Mouse (Mus musculus) retina, embryonic 14.5 days (tissue): ENCODE data around the gene Spaca3.

Experiments used
- DNase-seq: peaks from one replicate; pipeline ENCODE4 v3.0.0-alpha.2; 2015; ENCODE audit warnings: low spot score

Gene Spaca3

GRCm38 (mm10) chr11:80858065-80858464, at the start of gene Spaca3:
Spaca3 (plus strand) TSS chr11:80858365.
- DNase-seq: no peak

GRCm38 (mm10) chr11:80808551-80809070, 49.6 kb upstream of the Spaca3 start:
- peak; percentile 42 for DNase-seq

- DNase-seq: no peak
Observed at GRCm38 (mm10) chr11:80809666-80809992, 48.5 kb upstream of the Spaca3 start.

DNA sequence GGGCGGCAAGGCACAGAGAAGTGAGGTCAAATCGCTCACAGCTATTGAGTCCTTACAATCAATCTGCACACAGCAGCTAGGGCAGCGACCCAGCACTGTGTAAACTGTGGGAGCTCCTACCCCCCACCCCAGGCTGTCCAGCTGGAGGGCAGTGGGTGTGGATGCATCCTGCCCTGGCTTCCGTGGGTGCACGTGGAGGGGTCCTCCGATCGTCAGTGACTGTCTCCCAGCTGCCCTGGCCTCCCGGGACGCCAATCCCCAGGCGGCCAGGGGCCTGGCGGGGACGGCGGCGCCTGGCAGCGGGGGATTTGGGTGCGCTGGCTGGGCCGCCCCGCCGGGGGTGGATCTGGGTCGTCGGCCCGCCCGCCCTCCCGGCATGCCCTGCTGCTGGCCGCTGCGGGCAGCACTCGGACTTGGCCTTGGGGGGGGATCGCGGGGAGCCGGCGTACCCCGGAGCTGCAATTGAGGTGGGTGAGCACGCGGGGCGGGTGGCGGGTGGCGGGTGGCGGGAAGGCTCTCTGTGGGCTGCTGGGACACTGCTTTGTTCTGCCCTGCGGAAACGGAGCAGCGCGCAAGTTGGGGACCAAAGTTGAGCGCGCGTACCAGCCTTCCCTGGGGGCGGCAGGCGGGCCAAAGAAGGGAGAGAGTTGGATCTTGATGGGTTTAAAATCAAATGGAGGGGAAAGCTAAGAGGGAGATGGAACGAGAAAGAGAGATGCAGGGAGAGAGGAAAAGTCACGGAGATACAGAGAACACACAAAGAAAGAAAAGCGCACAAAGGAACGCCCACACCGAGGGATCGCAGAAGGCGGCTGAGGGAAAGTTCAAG, 48.0 kb upstream of the Spaca3 start, which contains the start of gene Tmem98:
TSS of gene Tmem98 (plus strand) at position 183 of the 829 bp plus-strand sequence.
- DNase-seq: peak; percentile 64

DNA sequence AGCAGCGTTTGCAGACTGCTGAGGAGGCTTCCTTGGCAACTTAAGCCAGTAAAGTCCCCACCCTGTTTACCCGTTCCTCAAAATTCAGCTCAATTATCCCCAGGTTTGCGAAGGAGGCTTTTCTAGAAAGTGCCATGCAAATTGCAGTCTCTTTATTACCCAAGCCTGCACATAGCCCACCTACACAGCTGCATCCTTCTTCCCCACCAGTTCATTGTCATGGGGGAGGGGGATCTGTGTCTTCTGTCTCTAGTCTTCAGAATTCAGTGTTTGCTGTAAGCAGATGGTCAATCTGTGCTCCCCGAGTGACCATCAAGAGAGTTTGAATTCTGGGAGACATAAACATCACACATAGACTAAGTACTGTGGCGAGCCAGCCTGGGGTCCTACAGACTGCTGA, 47.0 kb upstream of the Spaca3 start:
- peak; percentile 35 for DNase-seq

DNA sequence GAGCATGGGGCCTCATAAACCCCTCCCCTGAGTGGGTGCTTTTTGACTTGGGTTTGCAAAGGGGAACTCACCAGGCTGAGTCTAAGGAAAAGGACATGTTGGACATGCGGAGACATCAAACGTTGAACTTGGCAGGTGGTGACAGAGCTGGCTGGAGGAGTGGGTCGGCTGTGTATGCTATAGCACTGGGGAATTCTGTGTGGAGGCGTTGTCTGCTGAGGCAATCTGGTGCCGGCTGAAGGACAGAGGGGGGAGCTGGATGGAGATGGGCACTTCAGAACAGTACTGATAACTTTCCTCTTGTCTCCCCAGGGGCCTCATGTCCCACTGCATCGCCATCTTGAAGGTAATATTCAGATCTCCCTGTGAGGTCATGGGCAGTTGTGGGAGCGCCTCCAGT, 42.8 kb upstream of the Spaca3 start:
- DNase-seq: no peak

- peak; percentile 88 for DNase-seq
Observed at GRCm38 (mm10) chr11:80818060-80818697, 40.0 kb upstream of the Spaca3 start.

GRCm38 (mm10) chr11:80820085-80820484, 38.1 kb upstream of the Spaca3 start:
- DNase-seq: no peak

GRCm38 (mm10) chr11:80821296-80821695, 36.9 kb upstream of the Spaca3 start:
- no peak for DNase-seq

DNA sequence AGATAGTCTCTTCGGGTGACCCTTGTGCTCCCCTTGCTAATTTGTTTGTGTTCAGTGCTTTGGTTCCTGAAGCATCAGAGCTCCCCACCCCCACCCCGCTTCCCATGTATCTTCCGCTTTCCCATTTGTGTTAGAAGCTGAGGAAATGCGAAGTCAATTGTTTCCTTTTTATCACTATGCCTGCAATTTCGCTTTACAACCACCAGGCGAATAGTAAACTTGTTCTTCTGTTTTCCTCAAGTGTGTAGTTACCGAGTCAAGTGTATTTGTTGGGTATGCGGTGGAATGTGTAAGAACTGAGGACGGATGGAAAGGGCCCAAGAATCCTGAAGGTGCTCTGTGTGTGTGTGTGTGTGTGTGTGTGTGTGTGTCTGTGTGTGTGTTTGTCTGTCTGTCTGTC, 36.4 kb upstream of the Spaca3 start:
- DNase-seq: no peak

- DNase-seq: no peak
Observed at GRCm38 (mm10) chr11:80835395-80835794, 22.8 kb upstream of the Spaca3 start.

- DNase-seq: no peak
Observed at GRCm38 (mm10) chr11:80835841-80836240, 22.3 kb upstream of the Spaca3 start.

- no peak for DNase-seq
Observed at GRCm38 (mm10) chr11:80838724-80839123, 19.4 kb upstream of the Spaca3 start.

DNA sequence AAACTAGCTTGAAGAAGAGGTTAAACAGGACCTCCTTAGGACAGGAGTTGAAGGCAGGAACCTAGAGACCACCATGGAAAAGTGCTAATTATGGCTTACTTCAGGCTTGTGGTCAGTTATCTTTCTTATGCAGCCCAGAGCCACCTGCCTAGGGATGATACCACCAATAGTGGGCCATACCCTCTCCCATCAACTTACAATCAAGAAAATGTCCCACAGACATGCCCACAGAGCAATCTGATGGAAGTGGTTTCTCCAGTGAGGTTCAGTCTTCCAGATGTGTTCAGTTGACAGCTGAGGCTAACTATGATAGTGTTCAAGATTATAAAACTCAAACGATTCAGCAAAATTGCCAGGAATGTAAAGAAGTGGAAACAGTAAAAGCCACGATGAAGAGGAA, 14.7 kb upstream of the Spaca3 start:
- DNase-seq: no peak

- DNase-seq: no peak
Observed at GRCm38 (mm10) chr11:80845486-80845885, 12.7 kb upstream of the Spaca3 start.

- DNase-seq: no peak
Observed at GRCm38 (mm10) chr11:80846115-80846514, 12.1 kb upstream of the Spaca3 start.

- DNase-seq: no peak
Observed at GRCm38 (mm10) chr11:80848131-80848530, 10.0 kb upstream of the Spaca3 start.

DNA sequence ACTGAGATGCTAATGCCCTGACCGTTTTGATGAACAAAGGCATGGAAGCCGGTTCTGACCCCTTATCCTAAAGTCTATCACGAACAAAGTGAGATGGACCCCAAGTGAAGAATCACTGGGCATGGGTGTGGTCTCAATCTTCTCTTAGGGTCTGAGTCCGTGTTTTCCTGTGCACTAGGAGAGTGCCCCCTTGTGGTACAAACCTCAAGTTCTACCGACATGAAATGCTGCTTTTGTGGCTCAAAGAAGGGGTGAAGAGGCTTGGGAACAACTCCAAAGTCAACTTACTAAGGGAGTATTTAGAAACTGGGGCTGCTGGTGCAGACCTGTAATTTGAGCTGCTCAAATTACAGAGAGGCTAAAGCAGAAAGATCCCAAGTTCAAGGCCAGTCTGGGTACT, 6.3 kb upstream of the Spaca3 start:
- DNase-seq: peak; percentile 45

DNA sequence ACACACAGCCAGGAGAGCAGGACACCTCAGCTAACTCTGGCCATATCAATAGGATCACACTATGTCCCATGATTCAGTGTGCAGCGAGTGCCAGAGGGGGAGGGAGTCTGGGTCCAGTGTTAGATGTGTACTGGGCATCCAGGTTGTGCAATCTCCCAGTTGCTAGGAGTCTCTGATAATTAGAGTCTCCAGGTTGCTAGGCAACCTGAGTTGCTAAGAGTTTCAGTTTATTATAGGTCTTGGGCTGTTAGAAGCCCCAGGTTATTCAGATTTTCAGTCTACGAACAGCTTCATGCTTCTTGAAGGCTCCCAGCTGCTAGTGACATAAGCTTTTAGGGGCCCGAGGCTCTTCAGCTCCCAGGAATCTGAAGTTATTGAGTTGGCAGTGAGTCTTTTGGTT, 5.2 kb upstream of the Spaca3 start:
- DNase-seq: no peak

DNA sequence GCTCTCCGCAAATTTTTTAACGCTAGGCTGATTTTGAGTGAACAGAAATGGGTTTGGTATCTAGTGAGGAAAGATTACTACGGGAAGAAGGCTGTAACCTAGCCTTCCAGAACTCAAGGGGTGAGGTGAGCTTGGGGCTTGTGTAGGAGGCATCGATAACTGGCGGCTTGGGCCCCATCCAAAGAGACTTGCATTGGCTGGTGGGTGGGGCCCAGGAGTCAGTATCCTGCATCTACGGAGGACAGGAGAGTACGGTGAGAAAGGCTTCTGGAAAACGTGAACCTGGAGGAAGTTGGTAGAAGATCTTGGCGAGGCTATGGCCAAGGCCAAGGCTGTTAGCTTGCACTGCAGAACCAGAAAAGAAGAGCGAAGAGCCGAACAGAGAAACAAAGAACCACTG, 3.7 kb upstream of the Spaca3 start:
- no peak for DNase-seq

DNA sequence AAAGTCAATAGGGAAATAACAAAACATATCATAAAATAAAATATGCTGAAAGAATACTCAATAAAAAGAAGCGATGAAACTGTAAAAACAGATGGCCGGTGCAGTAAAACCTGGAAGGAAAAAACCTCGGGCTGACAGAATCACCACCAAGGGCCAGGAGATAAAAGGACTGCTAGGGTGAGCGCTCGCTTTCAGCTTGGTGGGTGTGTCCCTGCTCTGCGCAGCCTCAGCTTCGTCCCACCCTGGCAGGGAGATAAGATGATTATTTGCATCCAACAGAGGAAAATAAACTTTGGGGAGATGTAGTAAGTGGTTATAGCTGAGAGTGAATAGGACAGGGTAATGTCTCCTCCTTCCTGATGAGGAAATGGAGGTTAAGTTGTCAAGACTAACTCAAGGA, 3.3 kb upstream of the Spaca3 start:
- DNase-seq: no peak

DNA sequence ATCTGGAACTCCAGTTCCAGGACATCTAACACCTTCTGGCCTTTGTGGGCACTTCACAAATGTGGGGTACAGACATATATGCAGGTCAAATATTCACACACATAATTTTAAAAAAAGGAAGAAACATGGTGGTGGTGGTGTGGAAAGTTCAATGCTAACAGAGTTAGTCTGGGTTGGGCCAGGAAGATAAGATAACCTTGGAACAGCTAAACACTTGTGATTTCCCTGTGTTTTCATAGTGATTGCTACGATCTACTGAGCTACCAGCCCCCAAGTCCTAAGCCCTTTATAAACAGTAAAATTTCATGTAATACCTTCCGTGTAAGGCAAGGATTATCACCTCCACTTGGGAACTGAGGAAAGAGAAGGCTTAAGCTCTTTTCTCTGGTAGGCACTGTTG, 1.3 kb upstream of the Spaca3 start:
- no peak for DNase-seq

DNA sequence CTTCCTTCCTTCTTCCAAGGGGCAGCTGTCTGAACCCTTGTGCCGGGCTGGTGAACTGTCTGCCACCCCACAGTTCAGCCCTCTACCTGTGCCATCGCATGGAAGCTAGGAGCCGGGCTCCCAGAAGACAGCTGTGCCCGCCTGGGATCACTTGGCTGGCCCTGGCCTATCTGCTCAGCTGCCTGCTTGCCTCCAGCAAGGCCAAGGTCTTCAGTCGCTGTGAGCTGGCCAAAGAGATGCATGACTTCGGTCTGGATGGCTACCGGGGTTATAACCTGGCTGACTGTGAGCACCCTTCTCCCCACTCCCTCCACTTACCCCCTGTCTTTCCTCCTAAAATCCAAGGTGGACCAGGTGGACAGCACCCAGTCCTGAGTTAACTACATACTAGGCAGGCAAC, 4.8 kb downstream of the Spaca3 start:
- DNase-seq: no peak
